Comparison of ENCODE assay signal across 11 mouse cellular contexts in genomic region chr8:111305031-111305730, GRCm38 (mm10). TPM values are rescaled to one million over a fixed set of nuclear protein-coding genes. Genes with fewer than 3 reads are reported as not detected.
A peak's percentile ranks its signal among the peaks of the same experiment; 100 is the strongest.
DNase-seq lines count a peak whose midpoint lies in the region; ATAC-seq lines count a peak whose summit lies in the region.
"Had no signal": no experiment of that assay in that cellular context is flagged by ENCODE, and none has a peak within 500 bp of the region (broad histone marks: within the 10 kb centered on the region; RNA-seq: fewer than 3 reads in every experiment).

No protein-coding gene starts in this region.

- ATAC-seq in granulocyte monocyte progenitor cell, adult 5-6 weeks (replicated peaks; ENCODE audit: poor library complexity, severe bottlenecking): no peak
- ATAC-seq: intestine, postnatal 0 days; midbrain, embryonic 15.5 days had no signal

- peak; percentile 12 to 17 for DNase-seq in cerebellum, adult 18-20 months
- DNase-seq in cerebellum, adult 9-11 months: no peak
- DNase-seq in kidney, postnatal 10 days: peak; percentile 38
- DNase-seq in kidney, adult 8-10 months: no peak
- DNase-seq in 3T3-L1 (ENCODE audit: low read depth, low spot score): peak; percentile 16
- peak; percentile 44 for DNase-seq in brain, adult 2 months (ENCODE audit: low read depth, low spot score)
- DNase-seq in thymus, postnatal 10 days (ENCODE audit: low spot score in 2 of 2): no peak
- DNase-seq: thymus, postnatal 4 days had no signal

RNA-seq across cellular contexts. Expression of gene Rfwd3, which starts 5.2 kb away (rescaled TPM):
- 73.8 and 74.6 TPM in 2 replicates for total RNA-seq in granulocyte monocyte progenitor cell, adult 5-6 weeks (2014; fragmentation: Nextera tagmentation)
- total RNA-seq in granulocyte monocyte progenitor cell, adult 5-6 weeks (2017): 72.6 and 77.3 TPM in 2 replicates

RNA-seq across cellular contexts. Expression of gene Mlkl, which starts 32.8 kb away (rescaled TPM):
- total RNA-seq in granulocyte monocyte progenitor cell, adult 5-6 weeks (2014; fragmentation: Nextera tagmentation): 69.6 and 84.6 TPM in 2 replicates
- total RNA-seq in granulocyte monocyte progenitor cell, adult 5-6 weeks (2017): 79.5 and 106 TPM in 2 replicates

RNA-seq across cellular contexts. Expression of gene Glg1, which starts 46.2 kb away (rescaled TPM):
- 27.0 and 30.8 TPM in 2 replicates for total RNA-seq in granulocyte monocyte progenitor cell, adult 5-6 weeks (2014; fragmentation: Nextera tagmentation)
- total RNA-seq in granulocyte monocyte progenitor cell, adult 5-6 weeks (2017): 42.0 and 45.4 TPM in 2 replicates

Comparison
In these comparisons a context has a peak if more than half of its experiments do, and no peak if none do; other contexts are left out.
1. DNase-seq: peak in cerebellum, adult 18-20 months (2 of 2), kidney, postnatal 10 days (single experiment), 3T3-L1 (single experiment) and brain, adult 2 months (single experiment); none in cerebellum, adult 9-11 months (single experiment), kidney, adult 8-10 months (0 of 2) and thymus, postnatal 10 days (0 of 2).